Mouse (Mus musculus) naive thymus-derived CD4-positive, alpha-beta T cell, adult 2 months (primary cell): ENCODE results near the gene Cbwd1.
A peak's percentile ranks its signal among the peaks of the same experiment; 100 is the strongest.
"Not testable (repeated sequence)": the region's sequence is repeated elsewhere in the genome, so short reads cannot be mapped to it uniquely, and the experiment has no call there.

Source experiments
- DNase-seq: peaks from one replicate; pipeline ENCODE4 v3.0.0-alpha.2; 2011; ENCODE audit warnings: low read depth

Cbwd1 gene

DNA sequence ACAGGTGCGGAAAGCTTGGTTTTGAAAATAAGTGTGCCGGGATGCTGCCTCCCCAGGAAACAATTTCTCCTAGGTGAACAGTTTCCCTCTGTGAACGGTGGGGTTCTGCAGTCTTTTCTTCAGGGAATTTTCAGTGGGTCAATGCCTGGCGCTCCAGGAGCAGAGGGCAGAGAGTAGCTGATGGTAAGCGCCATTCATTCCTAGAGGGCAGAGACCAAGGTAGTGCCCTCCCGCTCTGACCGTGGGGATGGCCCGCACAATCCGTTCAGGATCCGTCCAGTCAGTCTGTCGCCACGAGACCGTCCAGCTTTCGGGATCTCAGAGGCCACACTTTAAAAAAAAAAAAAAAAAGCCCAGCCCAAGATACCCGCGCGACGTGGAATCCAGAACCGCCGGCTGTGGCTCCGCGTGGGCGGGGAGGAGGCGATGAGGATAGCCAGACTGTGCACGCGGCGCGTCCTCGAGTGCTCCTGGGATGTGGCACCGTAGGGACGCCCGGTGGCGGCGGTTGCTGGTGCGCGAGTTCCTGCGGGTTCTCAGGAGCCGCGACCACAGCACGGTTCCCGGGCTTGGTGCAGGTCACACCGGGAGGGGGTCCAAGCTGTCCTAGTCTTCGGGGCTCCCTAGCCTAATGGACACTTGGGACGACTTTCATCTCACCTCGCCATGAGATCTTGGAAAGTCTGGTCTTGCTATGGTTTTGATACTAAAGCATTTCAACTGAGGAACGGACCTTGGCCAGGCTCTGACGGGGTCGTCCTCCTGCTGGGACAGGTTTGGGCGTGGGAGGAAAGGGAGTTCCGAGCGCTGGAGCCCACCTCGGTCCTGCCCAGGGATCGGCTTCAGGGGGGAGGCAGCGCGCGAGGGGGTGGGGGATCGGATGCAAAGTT is 64.2 kb downstream of the Cbwd1 start:
- DNase-seq, result no peak

DNA sequence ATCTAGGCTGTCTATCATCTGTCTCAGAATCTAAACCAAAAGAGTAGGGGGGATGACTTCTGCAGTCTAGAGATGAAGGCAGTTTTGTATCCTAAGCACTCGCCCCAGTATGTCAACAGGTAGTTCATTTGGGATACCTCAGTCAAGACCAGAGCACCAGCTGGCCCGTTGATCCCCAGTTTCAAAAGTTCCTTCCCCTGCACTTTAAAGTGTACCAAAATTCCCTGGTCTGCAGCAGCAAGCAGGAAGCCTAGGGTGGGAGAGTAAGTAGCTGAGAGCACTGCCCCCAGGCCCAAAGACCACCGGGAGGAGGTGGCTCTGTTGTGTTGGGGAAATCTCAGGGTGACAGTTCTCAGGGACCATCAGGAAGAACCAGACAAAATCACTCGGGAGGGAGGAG is 64.9 kb downstream of the Cbwd1 start:
- DNase-seq, result no peak

DNA sequence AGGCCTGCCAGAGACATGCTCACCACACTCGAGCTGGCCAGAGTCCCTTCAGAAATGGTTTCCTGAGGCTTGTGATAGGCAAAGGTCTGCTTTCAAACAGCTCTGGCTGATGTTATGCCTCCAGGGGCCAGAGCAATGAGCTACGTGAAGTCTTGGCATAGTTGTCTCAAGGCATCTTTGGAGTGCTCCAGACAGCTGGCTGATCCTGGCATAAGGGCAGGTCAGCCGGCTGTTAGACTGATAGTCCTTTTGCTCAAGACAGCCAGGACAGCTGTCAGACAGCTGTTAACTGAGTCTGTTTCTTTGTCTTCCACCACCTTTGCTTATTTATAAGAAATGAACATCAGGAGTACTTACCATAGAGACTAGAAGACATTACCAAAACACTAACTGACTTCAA is 74.5 kb downstream of the Cbwd1 start:
- DNase-seq, result no peak

DNA sequence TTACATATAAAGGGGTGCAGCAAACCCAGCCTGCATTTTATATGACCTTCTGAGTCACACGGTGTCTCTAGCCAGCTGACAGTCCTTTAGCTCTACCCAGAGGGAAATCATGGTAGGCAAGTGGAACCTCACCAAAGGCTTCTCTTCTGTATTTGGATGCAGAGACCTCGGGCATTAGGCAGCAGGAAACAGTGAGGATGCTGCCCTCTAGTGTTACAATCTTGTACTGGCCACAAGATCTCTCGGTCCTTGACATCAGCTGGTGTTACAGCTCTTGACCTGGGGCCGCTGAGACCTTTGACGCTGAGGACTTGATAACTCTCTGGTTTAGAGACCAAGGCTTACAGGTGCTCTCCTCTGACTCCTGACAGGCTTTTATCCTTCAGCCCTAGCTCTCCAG is 75.9 kb downstream of the Cbwd1 start:
- DNase-seq, result peak; percentile 46

DNA sequence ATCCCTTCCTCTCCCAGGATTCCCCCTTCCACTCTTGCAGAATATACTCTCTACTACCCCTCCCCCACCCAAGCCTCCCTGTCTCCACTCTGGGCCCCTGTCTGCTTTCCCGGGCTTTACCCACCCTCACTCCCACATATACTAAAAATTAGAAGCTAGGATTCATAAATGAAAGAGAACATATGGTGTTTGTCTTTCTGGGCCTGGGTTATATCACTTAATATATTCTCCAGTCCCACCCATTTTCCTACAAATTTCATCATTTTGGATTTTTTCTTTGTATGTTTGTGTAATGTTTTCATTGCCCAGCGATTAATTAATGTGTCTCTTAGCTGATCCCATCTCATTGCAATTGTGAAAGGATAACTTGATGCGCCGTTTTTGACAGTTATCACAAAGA is 80.2 kb downstream of the Cbwd1 start:
- DNase-seq, result no peak

DNA sequence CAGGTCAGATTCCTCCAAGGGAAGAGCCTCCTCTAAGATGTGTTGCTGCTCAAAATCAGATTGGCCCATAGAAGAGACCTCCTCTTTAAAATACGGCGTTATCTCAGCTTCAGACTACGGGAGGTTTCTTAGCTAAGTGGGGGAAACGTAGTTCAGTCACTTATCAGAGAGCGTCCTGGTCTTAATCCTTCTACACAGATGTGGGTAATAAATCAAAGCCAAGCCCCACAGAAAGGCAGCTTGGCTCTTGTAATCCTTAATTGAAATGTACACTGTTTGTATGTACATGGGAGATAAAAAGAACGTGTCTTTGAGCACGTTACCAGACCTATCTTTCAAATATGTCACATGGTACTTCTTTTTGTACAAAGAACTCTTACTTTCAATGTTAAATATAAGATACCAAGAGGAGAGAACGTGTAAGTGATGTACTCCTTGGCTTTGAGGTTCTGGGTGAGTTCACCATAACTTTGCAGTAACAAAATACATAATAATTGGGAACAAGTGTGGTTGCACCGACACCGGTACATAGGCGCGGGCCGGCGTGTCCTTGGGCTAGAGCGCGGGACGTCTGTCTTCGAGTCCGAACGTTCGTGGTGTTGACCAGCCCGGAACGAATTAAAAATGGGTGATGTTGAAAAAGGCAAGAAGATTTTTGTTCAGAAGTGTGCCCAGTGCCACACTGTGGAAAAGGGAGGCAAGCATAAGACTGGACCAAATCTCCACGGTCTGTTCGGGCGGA is 86.1 kb downstream of the Cbwd1 start, which contains the start of gene Gm10053:
Gm10053 (plus strand) TSS at position 558 of the 742 bp plus-strand sequence.
- DNase-seq, result not testable (repeated sequence)

DNA sequence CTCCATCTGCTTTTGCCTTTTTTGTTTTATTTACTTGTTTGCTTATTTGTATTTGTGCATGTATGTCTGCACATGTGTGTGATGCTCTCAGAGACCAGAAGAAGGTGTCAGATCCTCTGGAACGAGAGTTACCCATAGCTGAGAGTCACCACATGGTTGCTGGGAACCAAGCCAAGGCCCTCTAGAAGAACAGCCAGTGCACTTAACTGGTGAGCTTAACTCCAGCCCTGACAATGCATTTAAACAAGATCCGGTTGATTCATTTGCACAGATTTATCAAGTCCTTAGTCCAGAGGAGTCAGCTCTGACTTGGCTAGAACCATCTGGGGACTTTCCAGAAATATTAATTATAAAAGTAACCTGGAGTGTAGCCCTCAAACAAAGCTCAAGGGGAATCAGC is 87.5 kb downstream of the Cbwd1 start:
- no peak for DNase-seq

DNA sequence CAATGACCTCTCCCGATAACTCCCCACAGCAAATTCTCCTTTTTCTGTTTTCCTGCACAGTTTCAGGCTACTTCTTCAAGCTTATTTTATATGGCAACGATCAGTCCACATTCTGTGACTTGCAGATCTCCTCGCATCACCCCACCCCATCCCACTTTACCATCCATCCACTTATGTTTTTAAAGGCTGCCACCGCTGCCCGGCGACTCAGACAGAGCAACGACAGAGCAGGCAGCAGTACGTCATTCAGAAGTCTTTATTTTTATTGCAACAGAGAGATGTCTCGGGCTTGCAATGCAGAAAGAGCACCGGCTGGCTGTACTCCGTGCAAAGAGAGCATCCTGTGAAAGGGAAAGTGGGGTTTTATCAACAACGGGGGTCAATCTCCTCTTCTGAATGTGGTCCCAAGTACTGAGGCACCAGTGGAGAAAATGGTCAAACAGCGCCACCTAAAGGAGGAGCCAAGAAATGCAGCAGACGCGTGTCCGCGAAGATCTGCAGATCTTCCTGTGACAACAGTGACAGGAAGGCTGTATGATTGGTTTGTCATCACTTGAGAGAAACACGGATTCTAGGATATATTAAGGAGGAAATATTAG is 90.3 kb downstream of the Cbwd1 start:
- peak; percentile 12 for DNase-seq
